Mouse (Mus musculus) heart, postnatal 0 days (tissue): ENCODE results near the gene Dmtf1. TPM values are rescaled to one million over a fixed set of nuclear protein-coding genes. Genes with fewer than 3 reads are reported as not detected.

Experiments
- ATAC-seq: fragments of 200-750 bp; cut with Nextera tagmentation; 2 replicates; pipeline ENCODE4 v1.8.0; 2017; ENCODE audit warnings: low read depth, moderate number of reproducible peaks, moderate library complexity; ENCODE audit not compliant: insufficient read depth
- DNase-seq: peaks from one replicate; pipeline ENCODE4 v3.0.0-alpha.2; 2016; ENCODE audit warnings: low spot score
- H3K27ac ChIP-seq: fragments of 300-500 bp; sonication (generic); 2 replicates; pipeline ENCODE4 v1.5.1; 2014; ENCODE audit warnings: low read depth, mild to moderate bottlenecking
- H3K27me3 ChIP-seq: fragments of 300-500 bp; sonication (generic); 2 replicates; pipeline ENCODE4 v1.6.1; 2014; ENCODE audit warnings: low read length, mixed read lengths; ENCODE audit not compliant: control insufficient read depth, insufficient read depth
- H3K36me3 ChIP-seq: fragments of 300-500 bp; sonication (generic); replicated peaks from 2 replicates; pipeline ENCODE4 v1.6.1; 2014; ENCODE audit warnings: low read length, mixed read lengths; ENCODE audit not compliant: control insufficient read depth, insufficient read depth
- H3K4me1 ChIP-seq: fragments of 300-500 bp; sonication (generic); 2 replicates; pipeline ENCODE4 v1.6.1; 2014; ENCODE audit warnings: antibody characterized with exemption; ENCODE audit not compliant: control insufficient read depth, insufficient read depth
- H3K4me2 ChIP-seq: fragments of 300-500 bp; sonication (generic); 2 replicates; pipeline ENCODE4 v1.6.1; 2014; ENCODE audit warnings: low read depth, mild to moderate bottlenecking, low read length, moderate library complexity
- H3K4me3 ChIP-seq: fragments of 300-500 bp; sonication (generic); 2 replicates; pipeline ENCODE4 v1.5.1; 2014; ENCODE audit warnings: low read depth, low read length
- H3K9ac ChIP-seq: fragments of 300-500 bp; sonication (generic); replicated peaks from 2 replicates; pipeline ENCODE4 v1.6.1; 2014; ENCODE audit warnings: low read depth, low read length, mixed read lengths
- H3K9me3 ChIP-seq: fragments of 300-500 bp; sonication (generic); replicated peaks from 2 replicates; pipeline ENCODE4 v1.6.1; 2016; ENCODE audit warnings: low read length; ENCODE audit not compliant: control insufficient read depth
- CTCF ChIP-seq: IDR thresholded peaks from 2 replicates; pipeline ENCODE4 v1.5.1; 2016; ENCODE audit warnings: antibody characterized with exemption, control low read depth, low read depth
- EP300 ChIP-seq: IDR thresholded peaks from 2 replicates; pipeline ENCODE4 v1.6.1; 2016; ENCODE audit warnings: antibody characterized with exemption, low read depth
- WGBS: fragments of 180-500 bp; shearing (Covaris S2); extraction: QIAGEN DNeasy Blood & Tissue Kit; methylation state at CpG from one replicate; pipeline ENCODE4 v1.1.7; 2014; 5-methylcytosine and 5-hydroxymethylcytosine counted together
- polyA plus RNA-seq: library from polyadenylated mRNA; unstranded; fragments of >200 nt; fragmentation: Nextera tagmentation; extraction: Ambion mirVana; gene quantifications from 2 replicates; pipeline ENCODE4 v1.2.1, GENCODE M21; 2015
- total RNA-seq: library from RNA; depleted of rRNA; stranded (reverse); fragments of >200 nt; gene quantifications from 2 replicates; pipeline ENCODE4 v1.2.3, GENCODE M21; 2014; ENCODE audit warnings: low replicate concordance; rRNA removed

Gene Dmtf1
- total and polyA plus RNA-seq, 2 experiments from 2014 or later = 12.5 to 22.2 TPM

DNA sequence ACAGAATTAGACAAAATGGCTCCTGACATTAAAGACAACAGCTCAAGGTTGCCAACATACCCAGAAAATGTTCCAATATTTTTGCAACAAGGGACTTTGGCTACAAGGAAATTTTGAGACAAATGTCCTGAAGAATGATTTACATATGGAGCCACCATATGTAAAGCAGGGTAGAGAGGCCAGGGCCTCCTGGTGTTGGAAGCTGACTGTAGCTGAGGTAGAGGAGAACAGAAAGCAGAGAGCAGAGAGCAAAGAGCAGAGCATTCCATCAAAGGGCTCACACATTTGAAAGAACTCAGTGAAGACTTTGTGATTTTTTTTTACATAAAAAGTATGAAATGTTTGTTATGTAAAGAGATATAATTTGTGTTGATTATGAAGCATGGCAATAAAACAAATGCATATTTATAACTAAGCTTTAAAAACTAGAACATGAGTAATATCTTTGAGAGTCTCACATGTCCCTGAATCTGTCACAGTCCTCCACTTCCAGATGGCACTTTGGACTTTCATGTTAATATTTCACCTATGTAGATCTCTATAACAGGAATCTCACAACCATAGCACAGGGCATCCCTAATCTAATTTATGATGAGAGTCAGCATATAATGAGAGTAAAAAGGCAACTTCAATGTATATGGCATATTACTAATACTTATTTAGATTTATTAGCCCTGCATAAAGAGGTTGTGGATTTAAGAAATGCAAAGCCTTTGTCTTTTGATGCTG, 81.6 kb downstream of the Dmtf1 start:
- DNase-seq (no peak), ATAC-seq (no peak)
- no peaks in the 10 kb centered on the region for H3K27me3 ChIP-seq
- H3K9me3 ChIP-seq = no peaks in the 10 kb centered on the region
- no peak overlapping the region for H3K4me2 ChIP-seq
- H3K4me3 ChIP-seq = no peak overlapping the region
- H3K9ac ChIP-seq = no peak overlapping the region
- H3K4me1 ChIP-seq = no peaks in the 10 kb centered on the region
- H3K36me3 ChIP-seq = no peaks in the 10 kb centered on the region
- no peak for TF ChIP-seq CTCF
- TF ChIP-seq EP300 = no peak
- H3K27ac ChIP-seq = no peak overlapping the region

DNA sequence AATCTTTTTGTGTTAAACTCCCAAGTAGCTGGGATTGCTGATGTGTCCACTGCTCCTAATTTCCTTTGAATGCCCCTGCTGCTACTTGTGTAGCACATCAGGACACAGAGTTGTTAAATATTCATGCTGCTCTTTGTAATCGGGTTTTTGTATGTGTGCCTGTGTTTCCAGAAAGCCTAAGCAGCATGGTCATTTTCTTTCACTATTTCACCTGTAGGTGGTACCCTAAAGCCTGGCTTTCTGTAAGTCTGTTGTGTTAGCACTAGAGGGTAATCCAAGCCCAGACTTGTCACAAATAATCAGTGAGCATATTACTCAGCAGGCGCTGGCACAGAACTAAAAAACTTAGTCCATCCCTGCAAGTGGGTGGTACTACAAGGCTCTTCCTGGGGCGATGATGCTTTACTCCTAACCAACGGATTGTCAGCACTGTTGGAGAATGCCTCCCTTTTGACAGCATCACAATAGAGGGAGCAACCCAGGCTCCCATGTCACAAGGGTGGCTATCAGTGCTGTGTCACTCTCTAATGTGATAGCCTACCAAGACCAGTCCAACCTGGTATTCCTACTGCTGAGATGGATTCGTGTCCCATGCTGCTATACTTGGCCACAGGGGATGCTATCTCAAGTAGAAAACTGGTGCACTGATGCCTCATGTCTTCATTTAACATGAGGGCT, 88.3 kb downstream of the Dmtf1 start:
- no peak overlapping the region for H3K9ac ChIP-seq
- no peak overlapping the region for H3K4me3 ChIP-seq
- WGBS = 45% methylated on average over 5 of the region's 5 CpGs
- H3K27ac ChIP-seq = no peak overlapping the region
- no peak for ATAC-seq
- H3K27me3 ChIP-seq = no peaks in the 10 kb centered on the region
- no peak for DNase-seq
- TF ChIP-seq EP300 (no peak), CTCF (peak; percentile 34)
- H3K36me3 ChIP-seq = no peaks in the 10 kb centered on the region
- no peaks in the 10 kb centered on the region for H3K9me3 ChIP-seq
- no peak overlapping the region for H3K4me2 ChIP-seq
- H3K4me1 ChIP-seq = no peaks in the 10 kb centered on the region

DNA sequence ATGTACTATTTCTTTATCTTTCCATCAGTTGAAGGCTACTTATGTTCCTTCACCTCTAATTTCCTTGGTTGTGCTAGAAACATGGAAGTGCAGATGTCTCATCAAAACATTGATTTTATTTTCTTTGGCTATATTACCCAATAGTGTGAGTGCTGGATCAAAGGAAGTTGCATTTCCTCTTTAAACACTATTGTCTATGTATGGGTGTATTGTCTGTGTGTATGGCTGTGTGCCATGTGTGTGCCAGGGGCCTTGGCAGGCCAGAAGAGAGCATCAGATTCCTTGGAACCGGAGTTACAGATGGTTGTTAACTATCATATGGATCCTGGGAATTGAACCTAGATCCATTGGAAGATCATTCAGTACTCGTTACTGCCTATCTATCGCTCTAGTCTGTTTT, 90.2 kb downstream of the Dmtf1 start:
- WGBS = 84% methylated on average over 3 of the region's 3 CpGs
- DNase-seq = no peak
- no peak overlapping the region for H3K9ac ChIP-seq
- TF ChIP-seq CTCF = no peak
- TF ChIP-seq EP300 = no peak
- ATAC-seq = no peak
- no peak overlapping the region for H3K4me2 ChIP-seq
- no peak overlapping the region for H3K27ac ChIP-seq
- no peaks in the 10 kb centered on the region for H3K9me3 ChIP-seq
- H3K4me1 ChIP-seq = no peaks in the 10 kb centered on the region
- no peak overlapping the region for H3K4me3 ChIP-seq
- no peaks in the 10 kb centered on the region for H3K36me3 ChIP-seq
- no peaks in the 10 kb centered on the region for H3K27me3 ChIP-seq

DNA sequence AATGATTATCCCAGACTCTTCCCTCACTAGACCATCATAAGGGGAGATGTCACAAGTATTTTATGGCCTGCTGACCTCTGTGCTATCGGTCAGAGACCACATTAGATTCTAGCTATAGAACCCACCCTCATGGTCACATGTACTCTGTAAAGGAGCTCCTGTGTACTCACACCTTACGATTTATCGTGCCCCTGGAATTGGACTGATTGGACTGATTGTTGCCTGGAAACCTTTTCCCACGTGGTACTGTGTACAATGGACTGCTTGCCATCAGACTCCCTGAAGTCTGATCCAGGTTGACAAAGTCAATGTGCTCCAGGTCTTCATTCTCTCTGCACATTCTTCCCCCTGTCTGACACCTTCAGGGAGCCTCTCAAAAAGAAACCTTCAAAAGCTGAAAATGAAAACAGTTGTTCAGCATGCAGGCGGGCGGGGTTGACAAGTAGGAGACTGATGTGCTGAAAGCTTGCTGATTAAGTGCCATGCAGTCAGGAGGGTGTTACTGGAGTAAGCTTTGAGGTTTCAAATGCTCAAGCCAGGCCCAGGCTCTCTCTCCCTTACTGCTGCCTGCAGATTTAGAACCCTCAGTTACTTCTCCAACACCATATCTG, 91.9 kb downstream of the Dmtf1 start:
- Histone ChIP-seq H3K27ac (no peak overlapping the region), H3K27me3 (no peaks in the 10 kb centered on the region), H3K4me1 (no peaks in the 10 kb centered on the region), H3K9me3 (no peaks in the 10 kb centered on the region), H3K4me3 (no peak overlapping the region), H3K4me2 (no peak overlapping the region), H3K36me3 (no peaks in the 10 kb centered on the region), H3K9ac (no peak overlapping the region)
- ATAC-seq (no peak), DNase-seq (no peak)
- no peak for TF ChIP-seq CTCF
- TF ChIP-seq EP300 = no peak
- WGBS = 43% methylated on average over 6 of the region's 6 CpGs

DNA sequence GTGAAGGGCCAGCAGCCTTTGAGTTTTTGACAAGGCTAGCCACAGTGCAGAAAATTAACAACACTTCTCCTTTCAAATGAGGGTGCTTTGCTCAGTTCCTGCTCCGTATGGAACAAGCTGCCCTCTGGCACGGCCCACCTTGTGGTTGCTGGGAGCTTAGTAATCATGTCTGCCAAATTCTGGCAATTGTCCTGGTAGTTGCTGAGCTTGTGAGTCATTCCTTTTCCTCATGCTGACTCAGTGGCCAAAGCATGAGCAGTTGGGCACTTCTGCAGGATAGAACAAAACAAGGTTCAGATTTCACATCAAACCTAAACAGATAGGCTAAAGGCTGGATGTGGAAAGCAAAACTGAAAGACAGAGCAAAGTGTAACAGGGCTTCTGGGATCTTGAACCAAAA, 92.7 kb downstream of the Dmtf1 start:
- DNase-seq (peak; percentile 17), ATAC-seq (no peak)
- 37% methylated on average over 2 of the region's 2 CpGs for whole genome bisulfite sequencing
- no peak overlapping the region for H3K27ac ChIP-seq
- no peaks in the 10 kb centered on the region for H3K36me3 ChIP-seq
- no peak overlapping the region for H3K4me2 ChIP-seq
- no peaks in the 10 kb centered on the region for H3K9me3 ChIP-seq
- no peaks in the 10 kb centered on the region for H3K27me3 ChIP-seq
- H3K4me3 ChIP-seq = no peak overlapping the region
- no peaks in the 10 kb centered on the region for H3K4me1 ChIP-seq
- H3K9ac ChIP-seq = no peak overlapping the region
- TF ChIP-seq EP300 = no peak
- TF ChIP-seq CTCF = no peak

Other genes starting within 250 kb of the Dmtf1 start
- 24.1 and 25.2 TPM in 2 replicates for gene Crot, start 164.5 kb downstream of the Dmtf1 start, total RNA-seq
- 30.3 and 35.7 TPM in 2 replicates for gene Crot, start 164.5 kb downstream of the Dmtf1 start, polyA plus RNA-seq
- gene Tmem243, start 61.1 kb downstream of the Dmtf1 start, total RNA-seq = 8.4 and 21.8 TPM in 2 replicates
- gene Tmem243, start 61.1 kb downstream of the Dmtf1 start, polyA plus RNA-seq = 12.8 and 13.0 TPM in 2 replicates
- 1.2 and 1.6 TPM in 2 replicates for gene 9330182L06Rik, start 104.3 kb upstream of the Dmtf1 start, total RNA-seq
- gene 9330182L06Rik, start 104.3 kb upstream of the Dmtf1 start, polyA plus RNA-seq = 0.33 and 0.40 TPM in 2 replicates